Mouse (Mus musculus) layer of hippocampus, adult 9-11 months (tissue): ENCODE results near the gene Mpz.

Experiments used
- DNase-seq: peaks from one replicate; pipeline ENCODE4 v3.0.0; 2022

Mpz gene

DNA sequence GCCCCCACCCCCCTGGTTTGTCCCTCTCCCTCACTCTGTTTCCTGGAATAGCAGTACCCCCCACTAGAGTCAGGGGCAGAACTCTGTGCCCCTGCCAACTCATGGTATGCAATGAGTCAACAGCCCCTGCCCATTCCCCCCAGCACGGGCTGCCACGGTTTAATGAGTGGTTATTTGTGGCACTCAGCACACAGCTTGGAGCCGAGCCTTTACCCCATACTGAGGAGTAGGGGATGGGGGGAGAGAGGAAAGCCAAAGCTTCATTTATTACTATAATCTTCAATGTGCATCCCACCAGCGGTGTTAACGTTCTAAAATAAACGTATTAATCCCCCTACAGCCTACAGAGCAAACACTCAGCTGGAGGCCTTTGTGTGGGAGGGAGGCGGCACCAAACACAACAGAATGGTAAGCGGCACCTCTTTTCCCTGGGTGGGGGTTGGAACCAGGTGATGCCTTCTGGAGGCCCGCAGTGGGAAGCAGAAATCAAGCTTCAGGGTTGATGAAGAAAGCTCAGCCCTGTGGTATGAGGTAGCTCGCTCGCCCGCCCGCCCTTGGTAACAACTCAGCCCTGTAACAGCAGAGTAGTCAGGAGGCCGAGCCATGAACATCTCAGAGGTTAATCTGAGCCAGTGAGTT is 39.1 kb downstream of the Mpz start:
- no peak for DNase-seq

DNA sequence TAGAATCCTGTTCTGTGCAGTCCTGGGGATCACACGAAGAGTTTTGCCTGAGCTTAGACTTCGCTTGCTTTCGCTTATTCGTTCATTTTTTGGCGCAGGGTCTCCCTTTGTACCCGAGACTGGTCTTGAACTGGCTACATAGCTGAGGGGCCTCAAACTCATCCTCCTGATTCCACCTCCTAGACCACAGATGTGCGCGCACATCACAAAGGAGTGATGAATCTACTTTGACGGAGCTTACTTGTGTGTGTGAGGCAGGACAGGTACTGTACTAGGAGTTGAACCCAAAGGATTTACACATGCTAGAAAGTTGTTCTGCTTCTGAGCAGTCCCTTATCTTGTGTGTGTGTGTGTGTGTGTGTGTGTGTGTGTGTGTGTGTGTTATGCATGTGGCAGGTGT is 40.3 kb downstream of the Mpz start:
- no peak for DNase-seq

DNA sequence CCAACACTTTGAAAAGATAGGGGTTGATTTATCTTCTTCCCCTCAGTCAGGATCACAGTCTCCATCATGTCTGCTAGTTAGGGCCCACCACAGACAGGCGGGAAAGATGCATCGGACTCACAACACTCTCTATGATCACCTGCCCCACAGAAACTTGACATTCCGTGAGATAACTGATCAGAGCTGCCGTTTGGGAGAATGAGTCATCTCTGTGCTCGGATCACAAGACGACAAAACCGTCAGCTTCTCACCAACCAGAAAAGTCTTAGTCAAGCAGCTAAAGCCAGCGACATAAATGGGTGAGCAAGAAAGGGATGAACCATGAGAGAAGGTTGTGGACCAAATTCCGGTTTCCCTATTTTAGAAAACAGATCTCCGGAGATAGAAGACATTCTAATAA is 41.8 kb downstream of the Mpz start:
- no peak for DNase-seq

DNA sequence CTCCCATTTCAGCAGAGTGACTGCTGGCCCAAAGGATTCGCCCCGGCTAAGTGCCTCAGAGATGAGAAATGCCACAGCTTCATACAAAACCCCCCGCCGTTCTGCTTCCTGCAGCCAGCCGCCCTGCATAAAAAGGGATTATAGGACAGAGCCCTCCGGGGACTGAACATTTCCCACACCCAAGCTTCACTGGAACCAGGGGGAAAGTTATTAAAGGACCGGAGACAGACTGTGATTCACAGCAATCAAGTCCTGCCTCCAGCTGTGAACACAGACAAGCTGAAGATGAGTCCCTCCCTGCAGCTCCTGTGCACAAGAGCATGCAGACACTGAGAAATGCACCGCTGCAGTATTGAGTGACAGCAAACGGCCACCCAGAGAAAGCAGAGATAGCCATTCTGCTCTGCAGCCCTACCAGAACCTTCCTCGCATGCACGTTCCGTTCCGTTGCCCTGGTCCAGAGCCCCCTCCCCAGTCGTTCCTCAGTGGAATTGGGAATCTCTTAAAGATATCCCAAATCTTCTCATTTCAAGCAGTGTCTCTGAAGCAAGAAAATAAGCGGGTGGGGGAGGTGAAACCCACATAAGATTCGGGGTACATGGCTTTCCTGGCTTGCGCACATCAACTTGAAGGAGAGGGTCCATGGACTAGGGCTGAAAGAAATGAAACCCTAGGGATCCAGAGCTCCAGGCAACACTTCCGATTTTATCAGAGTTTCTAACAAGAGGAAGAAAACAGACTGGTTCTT is 42.8 kb downstream of the Mpz start:
- DNase-seq = no peak

DNA sequence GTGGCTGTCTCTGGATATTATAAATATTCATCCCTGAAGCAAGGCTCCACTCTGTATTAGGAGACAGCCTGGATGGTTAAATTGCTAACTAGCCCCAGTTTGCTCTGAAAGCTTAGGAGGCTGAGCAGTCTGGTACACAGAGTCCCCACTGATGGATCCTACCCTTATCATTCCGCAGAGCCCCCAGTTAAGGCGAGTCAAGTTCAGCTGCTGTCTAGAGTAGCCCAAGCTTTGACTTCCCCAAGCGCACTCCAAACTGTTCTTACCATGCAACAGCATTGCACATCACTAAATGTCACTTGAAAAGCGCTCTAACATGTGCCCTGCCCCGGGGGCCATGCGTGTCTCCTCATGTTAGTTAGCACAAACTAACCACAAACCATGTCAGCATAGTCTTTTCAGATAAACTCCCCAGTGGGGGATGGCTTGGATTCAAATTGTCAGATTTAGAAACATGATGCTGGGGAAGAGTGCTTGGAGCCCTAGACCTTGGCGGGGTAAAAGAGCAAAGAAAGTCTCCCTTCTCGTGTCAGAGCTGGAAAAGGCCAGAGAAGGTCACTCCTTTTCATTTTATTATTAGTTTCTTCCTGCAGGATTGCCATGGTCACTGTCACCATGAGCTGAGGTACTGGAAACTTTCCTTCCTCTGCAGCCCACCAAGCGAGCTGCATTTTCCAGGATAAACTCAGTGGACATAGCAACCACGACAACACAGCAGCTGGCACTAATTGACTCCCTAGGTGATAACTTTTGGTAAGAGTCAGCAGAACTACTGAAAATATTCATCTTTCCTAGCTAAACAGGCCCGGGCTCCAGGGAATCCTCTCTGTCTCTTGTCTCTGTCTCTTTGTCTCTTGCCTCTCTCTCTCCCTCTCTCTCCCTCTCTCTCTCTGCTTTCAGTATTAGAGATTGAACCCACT is 43.7 kb downstream of the Mpz start:
- no peak for DNase-seq

DNA sequence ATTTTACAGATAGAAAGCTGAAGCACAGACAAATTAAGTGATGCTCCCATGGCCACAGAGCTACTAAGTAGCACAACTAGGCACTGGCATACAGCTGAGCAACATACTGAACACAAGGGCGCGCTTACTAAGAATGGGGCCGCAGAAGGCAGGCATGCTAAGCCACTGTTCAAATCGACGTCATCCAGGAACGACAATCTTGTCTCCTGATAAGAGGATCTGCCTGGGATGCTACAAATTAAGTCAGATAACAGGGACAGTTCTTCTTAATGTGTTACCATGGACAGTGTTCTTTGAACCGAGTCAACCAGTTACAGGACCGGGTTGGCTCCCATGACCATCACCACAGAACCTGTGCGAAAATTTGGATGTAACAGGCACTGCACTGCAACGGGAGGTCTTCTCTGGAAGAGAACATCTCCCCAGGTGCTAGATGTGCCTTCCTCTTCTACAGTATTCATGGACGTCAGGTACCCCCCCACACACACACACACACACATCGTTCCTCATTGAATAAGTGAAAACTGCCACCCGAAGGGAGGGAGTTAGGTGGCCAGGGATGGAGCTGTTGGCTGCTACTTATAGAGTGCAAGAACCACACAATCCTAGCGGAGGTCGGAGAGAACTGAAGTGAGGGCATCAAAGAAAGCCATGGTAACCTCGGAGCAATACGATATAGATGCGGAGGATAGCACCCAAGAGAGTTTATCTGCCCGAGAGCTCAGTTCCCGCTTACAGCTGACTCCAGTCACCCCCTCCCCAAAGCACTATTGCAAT is 44.7 kb downstream of the Mpz start:
- no peak for DNase-seq

DNA sequence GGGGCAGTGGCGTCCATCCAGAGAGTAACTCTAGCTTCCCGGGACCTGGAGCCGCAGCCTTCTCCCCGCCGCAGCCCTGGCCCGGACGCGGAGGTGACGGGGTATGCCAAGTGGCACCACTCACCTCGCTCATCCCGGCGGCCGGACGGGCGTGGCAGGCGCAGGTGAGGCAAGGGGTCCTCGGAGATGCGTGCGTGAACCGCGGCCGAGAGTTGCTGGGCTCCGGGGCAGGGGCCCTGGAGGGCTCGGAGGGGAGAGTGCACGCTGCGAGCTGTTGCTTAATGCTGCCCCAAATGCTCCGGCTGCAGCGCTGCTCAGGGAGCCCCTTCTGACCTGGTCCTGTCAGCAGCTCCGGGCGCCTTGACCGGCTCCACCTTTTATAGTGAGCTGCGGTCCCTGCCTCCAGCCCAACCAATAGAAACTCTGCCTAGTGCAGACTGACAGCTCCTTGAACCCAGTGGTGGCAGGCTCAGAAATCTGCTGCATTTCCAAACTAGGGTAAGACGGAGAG is 45.4 kb downstream of the Mpz start, which contains the start of gene Pcp4l1:
Gene Pcp4l1, minus strand, starts transcription at position 382 of the 511 bp plus-strand sequence.
- peak; percentile 51 for DNase-seq

DNA sequence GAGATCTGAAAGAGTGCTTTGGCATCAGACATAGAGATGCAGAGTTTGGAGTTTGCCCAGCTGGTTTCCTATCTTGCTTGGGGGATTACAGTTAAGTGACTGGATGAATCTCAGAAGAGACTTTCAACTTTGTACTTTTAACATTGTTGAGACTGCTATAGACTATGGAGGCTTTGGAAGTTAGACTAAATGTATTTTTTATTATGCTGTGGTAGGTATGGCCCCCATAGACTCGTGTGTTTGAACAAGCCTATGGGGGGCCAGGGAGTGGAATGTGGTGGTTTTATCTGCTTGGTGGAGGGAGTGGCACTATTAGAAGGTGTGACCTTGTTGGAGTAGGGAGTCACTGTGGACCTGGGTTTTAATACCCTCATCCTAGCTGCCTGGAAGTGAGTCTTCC is 49.0 kb downstream of the Mpz start:
- DNase-seq = no peak

DNA sequence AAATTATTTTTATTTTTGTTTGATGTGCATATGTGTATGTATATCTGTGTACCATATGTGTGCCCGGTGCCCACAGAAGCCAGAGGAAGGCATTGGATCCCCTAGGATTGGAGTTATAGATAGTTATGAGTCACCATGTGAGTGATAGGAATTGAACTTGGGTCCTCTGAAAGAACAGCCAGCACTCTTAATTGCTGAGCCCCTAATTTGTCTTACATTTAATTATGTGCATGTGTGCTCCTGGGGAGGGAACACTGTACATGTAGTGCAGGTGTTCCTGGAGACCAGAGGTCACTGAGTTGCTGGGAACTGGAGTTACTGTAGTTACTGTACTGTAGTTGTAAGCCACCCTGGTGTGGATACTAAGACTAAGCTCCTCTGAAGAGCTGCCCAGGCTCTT is 50.3 kb downstream of the Mpz start:
- DNase-seq = no peak

DNA sequence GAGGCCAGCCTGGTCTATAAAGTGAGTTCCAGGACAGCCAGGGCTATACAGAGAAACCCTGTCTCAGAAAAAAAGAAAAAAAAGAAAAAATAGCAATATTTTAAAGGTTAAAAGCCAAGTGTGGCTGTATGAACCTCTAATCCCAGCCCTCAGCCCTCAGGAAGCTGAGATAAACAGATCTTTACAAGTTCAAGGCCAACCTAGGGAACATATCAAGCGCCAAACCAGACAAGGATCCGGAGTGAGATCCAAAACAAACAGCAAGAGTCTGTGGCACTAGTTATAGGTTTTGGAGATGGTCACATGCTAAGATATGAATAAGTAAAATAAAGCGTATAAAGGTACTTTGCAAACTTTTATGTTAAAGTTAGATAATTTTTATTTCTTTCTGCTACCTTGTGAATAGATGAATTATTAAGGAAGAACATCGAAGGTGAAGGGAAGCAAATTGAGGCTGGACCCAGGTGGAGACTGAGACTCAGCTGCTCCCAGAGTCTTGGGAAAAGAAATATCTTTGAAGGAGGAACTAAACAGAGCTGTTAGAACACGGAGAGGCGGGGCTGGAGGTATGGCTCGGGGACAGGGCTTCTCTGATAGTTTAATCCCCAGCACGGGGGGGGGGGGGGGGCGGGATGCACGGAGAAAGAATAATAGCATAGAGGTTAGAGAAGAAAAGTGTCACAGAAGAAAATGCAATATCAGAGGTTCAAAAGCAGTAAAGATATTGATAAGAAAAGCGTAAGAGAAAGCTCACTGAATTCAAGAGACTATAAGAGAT is 53.1 kb downstream of the Mpz start:
- no peak for DNase-seq

DNA sequence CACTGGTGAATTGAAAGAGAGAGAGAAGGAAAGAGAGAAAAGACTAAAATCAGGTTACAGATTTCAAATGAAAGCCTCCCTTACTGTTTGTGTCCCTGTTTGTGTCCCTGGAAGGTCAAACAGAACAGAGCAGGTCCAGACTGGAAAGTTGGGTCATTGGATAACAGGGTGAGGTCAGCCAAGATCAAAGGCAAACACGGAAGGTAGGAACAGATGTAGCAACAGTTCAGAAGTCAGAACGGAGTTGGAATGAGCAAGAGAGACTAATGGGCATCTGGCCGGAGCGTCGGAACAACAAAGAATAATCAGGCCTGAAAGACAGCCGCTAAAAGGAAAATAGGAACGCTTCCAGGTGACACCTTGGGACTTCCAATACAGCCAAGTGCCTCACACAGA is 53.7 kb downstream of the Mpz start:
- no peak for DNase-seq

DNA sequence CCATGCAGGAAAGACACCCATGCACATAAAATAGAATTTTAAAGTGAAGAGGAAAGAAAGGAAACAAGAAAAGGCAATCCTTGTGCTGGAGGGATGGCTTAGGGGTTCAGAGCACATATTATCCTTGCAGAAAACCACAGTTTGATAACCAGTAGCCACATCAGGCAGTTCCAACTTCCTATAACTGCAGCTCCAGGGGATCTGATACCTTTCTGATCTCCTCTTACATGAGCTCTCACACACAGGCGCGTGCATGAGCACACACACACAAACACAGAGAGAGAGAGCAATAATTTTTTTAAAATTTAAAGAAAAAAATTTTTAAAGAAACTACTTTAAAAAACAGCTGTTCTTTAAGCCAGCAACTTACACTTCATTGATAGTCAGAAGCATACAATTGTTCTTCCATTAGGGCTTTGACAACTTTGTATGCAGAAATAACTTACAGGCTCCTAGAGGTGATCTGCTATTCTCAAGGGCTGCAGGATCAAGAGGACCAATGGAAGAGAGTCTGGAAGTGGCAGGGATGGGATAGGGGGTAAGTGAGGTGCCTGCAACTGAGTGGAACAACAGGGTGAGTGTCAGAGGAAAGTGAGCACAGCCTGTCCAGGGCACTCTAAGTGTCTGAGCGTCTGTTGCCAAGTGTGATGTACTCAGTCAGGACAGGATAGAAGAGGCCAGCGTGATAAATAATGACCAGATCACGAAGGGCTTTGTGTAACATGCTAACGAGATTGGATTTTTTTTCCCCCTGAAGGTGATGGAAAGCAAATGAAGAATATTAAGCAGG is 55.4 kb downstream of the Mpz start:
- DNase-seq = no peak

DNA sequence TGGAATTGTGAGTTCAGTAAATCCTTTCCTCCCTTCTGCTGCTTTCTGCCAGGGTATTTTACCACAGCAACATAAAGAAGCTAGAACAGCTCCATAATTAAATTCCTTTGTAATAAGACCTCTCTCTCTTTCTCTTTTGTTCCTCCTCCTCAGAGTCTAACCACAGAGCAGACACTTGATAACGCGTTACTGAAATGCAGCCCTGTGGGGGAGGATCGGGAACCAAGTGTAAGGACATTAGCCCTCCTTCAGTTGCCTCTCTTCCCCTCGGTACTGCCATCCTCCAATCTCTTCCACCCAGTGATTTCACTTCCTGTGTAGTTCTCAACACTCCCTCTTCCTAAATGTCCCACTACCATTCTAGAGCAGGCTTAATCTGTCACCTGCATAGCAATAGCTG is 58.9 kb downstream of the Mpz start:
- DNase-seq = no peak
